Mouse (Mus musculus) limb, embryonic 12.5 days (tissue): ENCODE results near the gene Rpl11. TPM values are rescaled to one million over a fixed set of nuclear protein-coding genes. Genes with fewer than 3 reads are reported as not detected.
A peak's percentile ranks its signal among the peaks of the same experiment; 100 is the strongest.

Source experiments
- ATAC-seq: fragments of 200-750 bp; cut with Nextera tagmentation; 2 replicates; pipeline ENCODE4 v1.8.0; 2017; ENCODE audit warnings: low read depth, moderate TSS enrichment; ENCODE audit not compliant: insufficient number of reproducible peaks, insufficient read depth, low FRiP score, low TSS enrichment
- H3K27ac ChIP-seq: fragments of 300-500 bp; sonication (generic); 2 replicates; pipeline ENCODE4 v1.5.1; 2016; ENCODE audit warnings: mild to moderate bottlenecking, moderate library complexity
- H3K27me3 ChIP-seq: fragments of 300-500 bp; sonication (generic); 2 replicates; pipeline ENCODE4 v1.6.1; 2016; ENCODE audit warnings: mild to moderate bottlenecking, moderate library complexity
- H3K36me3 ChIP-seq: fragments of 300-500 bp; sonication (generic); 2 replicates; pipeline ENCODE4 v1.6.1; 2016; ENCODE audit warnings: mild to moderate bottlenecking, moderate library complexity
- H3K4me1 ChIP-seq: fragments of 300-500 bp; sonication (generic); replicated peaks from 2 replicates; pipeline ENCODE4 v1.6.1; 2016
- H3K4me2 ChIP-seq: fragments of 300-500 bp; sonication (generic); 2 replicates; pipeline ENCODE4 v1.6.1; 2016; ENCODE audit warnings: mild to moderate bottlenecking, moderate library complexity
- H3K4me3 ChIP-seq: fragments of 300-500 bp; sonication (generic); replicated peaks from 2 replicates; pipeline ENCODE4 v1.5.1; 2016; ENCODE audit warnings: mild to moderate bottlenecking
- H3K9ac ChIP-seq: fragments of 300-500 bp; sonication (generic); replicated peaks from 2 replicates; pipeline ENCODE4 v1.6.1; 2016; ENCODE audit warnings: mild to moderate bottlenecking, moderate library complexity
- H3K9me3 ChIP-seq: fragments of 300-500 bp; sonication (generic); 2 replicates; pipeline ENCODE4 v1.6.1; 2016; ENCODE audit warnings: mild to moderate bottlenecking, moderate library complexity
- WGBS: fragments of 180-500 bp; shearing (Covaris S2); methylation state at CpG from one replicate; pipeline ENCODE4 v1.1.7; 2016; 5-methylcytosine and 5-hydroxymethylcytosine counted together
- polyA plus RNA-seq: library from polyadenylated mRNA; unstranded; fragments of >200 nt; fragmentation: Nextera tagmentation; extraction: Ambion mirVana; gene quantifications from 2 replicates; pipeline ENCODE4 v1.2.1, GENCODE M21; 2016

Gene Rpl11
- polyA plus RNA-seq, 1 experiment from 2014 or later, result 442 TPM

GRCm38 (mm10) chr4:136022924-136023323 is 30.3 kb downstream of the Rpl11 start:
- H3K27ac ChIP-seq, result no peak overlapping the region
- H3K9ac ChIP-seq, result no peak overlapping the region
- H3K4me1 ChIP-seq, result peaks cover 14% of the 10 kb centered on the region
- H3K9me3 ChIP-seq, result no peaks in the 10 kb centered on the region
- no peaks in the 10 kb centered on the region for H3K27me3 ChIP-seq
- no peak for ATAC-seq
- WGBS, result 96% methylated on average over 9 of the region's 9 CpGs
- H3K4me3 ChIP-seq, result no peak overlapping the region
- H3K4me2 ChIP-seq, result no peak overlapping the region
- H3K36me3 ChIP-seq, result no peaks in the 10 kb centered on the region

- Histone ChIP-seq H3K9me3 (no peaks in the 10 kb centered on the region), H3K4me1 (peaks cover 14% of the 10 kb centered on the region), H3K4me2 (peak within 1 kb of the TSS; percentile 94), H3K9ac (peak within 1 kb of the TSS; percentile 98), H3K36me3 (no peaks in the 10 kb centered on the region), H3K27me3 (no peaks in the 10 kb centered on the region), H3K4me3 (peak within 1 kb of the TSS; percentile 99), H3K27ac (peak within 1 kb of the TSS; percentile 85)
- WGBS, result under 1% methylated on average over 48 of the region's 48 CpGs
- peak; percentile 96 for ATAC-seq
Measured at GRCm38 (mm10) chr4:136021549-136022047, 31.6 kb downstream of the Rpl11 start, which contains the start of gene Eloa. Gene Eloa, minus strand, starts transcription at chr4:136021763.

- peak; percentile 61; the same call in 1 of the 2 replicates for ATAC-seq
- peaks cover 14% of the 10 kb centered on the region for H3K4me1 ChIP-seq
- no peaks in the 10 kb centered on the region for H3K27me3 ChIP-seq
- peak overlapping the region; percentile 98 for H3K9ac ChIP-seq
- 1% methylated on average over 59 of the region's 62 CpGs for WGBS
- H3K4me3 ChIP-seq, result peak overlapping the region; percentile 99
- peak overlapping the region; percentile 85 for H3K27ac ChIP-seq
- H3K9me3 ChIP-seq, result no peaks in the 10 kb centered on the region
- H3K4me2 ChIP-seq, result peak overlapping the region; percentile 94
- H3K36me3 ChIP-seq, result no peaks in the 10 kb centered on the region
Measured at GRCm38 (mm10) chr4:136020743-136021548, 32.3 kb downstream of the Rpl11 start.

GRCm38 (mm10) chr4:136016059-136016602 is 37.1 kb downstream of the Rpl11 start:
- Histone ChIP-seq H3K9me3 (no peaks in the 10 kb centered on the region), H3K9ac (no peak overlapping the region), H3K4me1 (peaks cover 14% of the 10 kb centered on the region), H3K27me3 (no peaks in the 10 kb centered on the region), H3K4me3 (no peak overlapping the region), H3K36me3 (peaks cover 32% of the 10 kb centered on the region), H3K4me2 (no peak overlapping the region), H3K27ac (no peak overlapping the region)
- WGBS, result 84% methylated on average over 3 of the region's 3 CpGs
- ATAC-seq, result no peak

GRCm38 (mm10) chr4:136010586-136010985 is 42.6 kb downstream of the Rpl11 start:
- H3K9ac ChIP-seq, result no peak overlapping the region
- 96% methylated on average over 4 of the region's 4 CpGs for WGBS

GRCm38 (mm10) chr4:136008782-136009447 is 44.3 kb downstream of the Rpl11 start:
- no peaks in the 10 kb centered on the region for H3K27me3 ChIP-seq
- H3K36me3 ChIP-seq, result peaks cover 93% of the 10 kb centered on the region
- no peak overlapping the region for H3K4me2 ChIP-seq
- ATAC-seq, result no peak
- H3K9ac ChIP-seq, result no peak overlapping the region
- H3K27ac ChIP-seq, result no peak overlapping the region
- no peaks in the 10 kb centered on the region for H3K4me1 ChIP-seq
- no peaks in the 10 kb centered on the region for H3K9me3 ChIP-seq
- 95% methylated on average over 8 of the region's 8 CpGs for WGBS
- H3K4me3 ChIP-seq, result no peak overlapping the region

More at GRCm38 (mm10) chr4:136010586-136010985, 42.6 kb downstream of the Rpl11 start:
- Histone ChIP-seq H3K9me3 (no peaks in the 10 kb centered on the region), H3K4me3 (no peak overlapping the region), H3K27me3 (no peaks in the 10 kb centered on the region), H3K4me1 (no peaks in the 10 kb centered on the region), H3K4me2 (no peak overlapping the region), H3K36me3 (peaks cover 83% of the 10 kb centered on the region), H3K27ac (no peak overlapping the region)
- no peak for ATAC-seq

- H3K4me1 ChIP-seq, result no peaks in the 10 kb centered on the region
- ATAC-seq, result no peak
- H3K9me3 ChIP-seq, result no peaks in the 10 kb centered on the region
- no peak overlapping the region for H3K4me3 ChIP-seq
- 96% methylated on average over 3 of the region's 3 CpGs for WGBS
- no peak overlapping the region for H3K4me2 ChIP-seq
- H3K36me3 ChIP-seq, result peaks cover 96% of the 10 kb centered on the region
- no peak overlapping the region for H3K27ac ChIP-seq
- H3K27me3 ChIP-seq, result no peaks in the 10 kb centered on the region
- H3K9ac ChIP-seq, result no peak overlapping the region
Measured at GRCm38 (mm10) chr4:136006821-136007220, 46.4 kb downstream of the Rpl11 start.

- H3K4me3 ChIP-seq, result no peak overlapping the region
- H3K4me1 ChIP-seq, result no peaks in the 10 kb centered on the region
- 93% methylated on average over 2 of the region's 2 CpGs for WGBS
- H3K4me2 ChIP-seq, result no peak overlapping the region
- peaks cover 85% of the 10 kb centered on the region for H3K36me3 ChIP-seq
- no peaks in the 10 kb centered on the region for H3K27me3 ChIP-seq
- no peaks in the 10 kb centered on the region for H3K9me3 ChIP-seq
- H3K27ac ChIP-seq, result no peak overlapping the region
- H3K9ac ChIP-seq, result no peak overlapping the region
- no peak for ATAC-seq
Measured at GRCm38 (mm10) chr4:136004921-136005320, 48.3 kb downstream of the Rpl11 start.

- H3K9me3 ChIP-seq, result no peaks in the 10 kb centered on the region
- H3K4me2 ChIP-seq, result no peak overlapping the region
- 86% methylated on average over 5 of the region's 5 CpGs for WGBS
- no peaks in the 10 kb centered on the region for H3K4me1 ChIP-seq
- H3K27ac ChIP-seq, result no peak overlapping the region
- H3K9ac ChIP-seq, result no peak overlapping the region
- no peak overlapping the region for H3K4me3 ChIP-seq
- H3K27me3 ChIP-seq, result no peaks in the 10 kb centered on the region
- ATAC-seq, result no peak
- H3K36me3 ChIP-seq, result peaks cover 78% of the 10 kb centered on the region
Measured at GRCm38 (mm10) chr4:136004107-136004675, 49.0 kb downstream of the Rpl11 start.

- no peaks in the 10 kb centered on the region for H3K36me3 ChIP-seq
- H3K4me3 ChIP-seq, result no peak overlapping the region
- peaks cover 5% of the 10 kb centered on the region; the same call in 1 of the 2 replicates for H3K9me3 ChIP-seq
- no peak overlapping the region for H3K4me2 ChIP-seq
- no peak overlapping the region for H3K27ac ChIP-seq
- no peaks in the 10 kb centered on the region for H3K4me1 ChIP-seq
- H3K9ac ChIP-seq, result no peak overlapping the region
- H3K27me3 ChIP-seq, result no peaks in the 10 kb centered on the region
- WGBS, result 86% methylated on average over 4 of the region's 4 CpGs
- ATAC-seq, result no peak
Measured at GRCm38 (mm10) chr4:135995118-135995517, 58.1 kb downstream of the Rpl11 start.

- Histone ChIP-seq H3K4me3 (no peak overlapping the region), H3K36me3 (no peaks in the 10 kb centered on the region), H3K4me1 (no peaks in the 10 kb centered on the region), H3K27ac (no peak overlapping the region), H3K4me2 (no peak overlapping the region), H3K27me3 (no peaks in the 10 kb centered on the region), H3K9me3 (peaks cover 5% of the 10 kb centered on the region; the same call in 1 of the 2 replicates), H3K9ac (no peak overlapping the region)
- WGBS, result 96% methylated on average over 6 of the region's 6 CpGs
- ATAC-seq, result no peak
Measured at GRCm38 (mm10) chr4:135993941-135994340, 59.3 kb downstream of the Rpl11 start.
